11 mouse cellular contexts compared by ENCODE assay signal in genomic region chr7:65509357-65509756, GRCm38 (mm10). TPM values are rescaled to one million over a fixed set of nuclear protein-coding genes. Genes with fewer than 3 reads are reported as not detected.
DNase-seq lines count a peak whose midpoint lies in the region; ATAC-seq and TF ChIP-seq lines count a peak whose summit lies in the region.
"Had no signal": no experiment of that assay in that cellular context is flagged by ENCODE, and none has a peak within 500 bp of the region (broad histone marks: within the 10 kb centered on the region; RNA-seq: fewer than 3 reads in every experiment).

No protein-coding gene starts in this region.

- H3K27me3 ChIP-seq in midbrain, postnatal 0 days (ENCODE audit: insufficient read depth, low read length): no peaks in the 10 kb centered on the region
- H3K27me3 ChIP-seq in midbrain, embryonic 16.5 days (ENCODE audit: control insufficient read depth, insufficient read depth, low read depth, low read length): no peaks in the 10 kb centered on the region
- H3K27me3 ChIP-seq: neural tube, embryonic 13.5 days had no signal

- intact Hi-C loops in heart, postnatal 14 days (cut with DNase I): no loop called here

- H3K4me2 ChIP-seq in midbrain, postnatal 0 days (ENCODE audit: low read depth, low read length, poor library complexity, severe bottlenecking): no peak overlapping the region
- no peak overlapping the region for H3K4me2 ChIP-seq in midbrain, embryonic 16.5 days (ENCODE audit: low read length)
- H3K4me2 ChIP-seq: neural tube, embryonic 13.5 days had no signal

- H3K4me3 ChIP-seq in midbrain, postnatal 0 days (ENCODE audit: low read depth, low read length): no peak overlapping the region
- H3K4me3 ChIP-seq in midbrain, embryonic 16.5 days (ENCODE audit: low read depth, low read length): no peak overlapping the region
- H3K4me3 ChIP-seq: forebrain, embryonic 10.5 days; neural tube, embryonic 13.5 days had no signal

- H3K9ac ChIP-seq in midbrain, postnatal 0 days (replicated peaks; ENCODE audit: low read length, poor library complexity, severe bottlenecking): no peak overlapping the region
- no peak overlapping the region for H3K9ac ChIP-seq in midbrain, embryonic 16.5 days (ENCODE audit: low read depth, low read length)
- H3K9ac ChIP-seq: neural tube, embryonic 13.5 days had no signal

- no peak for ATAC-seq in midbrain, postnatal 0 days (ENCODE audit: low FRiP score)
- no peak for ATAC-seq in midbrain, embryonic 16.5 days

- WGBS in midbrain, postnatal 0 days: 52% methylated on average over 3 of the region's 3 CpGs
- WGBS in midbrain, embryonic 16.5 days: 47% methylated on average over 3 of the region's 3 CpGs

- DNase-seq in adrenal gland, adult 8-10 months: peak; percentile 32
- no peak for DNase-seq in adrenal gland, postnatal 4 days (ENCODE audit: low spot score in 2 of 2)
- peak; percentile 64 for DNase-seq in midbrain, postnatal 0 days (ENCODE audit: low spot score)
- peak; percentile 32 to 44 for DNase-seq in heart, postnatal 14 days
- peak; percentile 60 for DNase-seq in testis, postnatal 14 days (ENCODE audit: low spot score)
- DNase-seq in urinary bladder, adult 2 months (ENCODE audit: low spot score): no peak
- no peak for DNase-seq in urinary bladder, postnatal 36 days (ENCODE audit: low spot score in 2 of 2)
- DNase-seq: kidney, postnatal 36 days had no signal

- no peaks in the 10 kb centered on the region for H3K9me3 ChIP-seq in midbrain, postnatal 0 days (ENCODE audit: low read length)
- H3K9me3 ChIP-seq in midbrain, embryonic 16.5 days (replicated peaks; ENCODE audit: control insufficient read depth, low read length, poor library complexity, severe bottlenecking): no peaks in the 10 kb centered on the region
- H3K9me3 ChIP-seq: forebrain, embryonic 10.5 days; neural tube, embryonic 13.5 days had no signal

- no peak overlapping the region for H3K27ac ChIP-seq in midbrain, postnatal 0 days (ENCODE audit: low read depth, low read length)
- H3K27ac ChIP-seq in midbrain, embryonic 16.5 days (ENCODE audit: low read length): no peak overlapping the region
- H3K27ac ChIP-seq: forebrain, embryonic 10.5 days; neural tube, embryonic 13.5 days had no signal

- TF ChIP-seq CTCF in midbrain, postnatal 0 days (IDR thresholded peaks at IDR 0.05): no peak

- H3K4me1 ChIP-seq in midbrain, postnatal 0 days (ENCODE audit: insufficient read depth, low read length): peaks cover 3% of the 10 kb centered on the region; the same call in 1 of the 2 replicates
- H3K4me1 ChIP-seq in midbrain, embryonic 16.5 days (ENCODE audit: control insufficient read depth, insufficient read depth, low read length): peaks cover 9% of the 10 kb centered on the region; the same call in 1 of the 2 replicates

- H3K36me3 ChIP-seq in midbrain, postnatal 0 days (ENCODE audit: insufficient read depth, low read length): no peaks in the 10 kb centered on the region
- 0 out of 2 replicates have a peak, but pooled peaks cover 2% of the 10 kb centered on the region for H3K36me3 ChIP-seq in midbrain, embryonic 16.5 days (ENCODE audit: control insufficient read depth, insufficient read depth, low read length)
- H3K36me3 ChIP-seq: forebrain, embryonic 10.5 days; neural tube, embryonic 13.5 days had no signal

RNA-seq across cellular contexts. Expression of gene Tjp1, which starts 18.2 kb away (rescaled TPM):
- 100 to 1,000 TPM in 2 of 4 experiments, 10 to 100 TPM in 2; 93.8 to 132 (median 112) TPM for total RNA-seq in adrenal gland, adult 8-10 months (2022)
- total RNA-seq in adrenal gland, postnatal 4 days (2021): 100 to 1,000 TPM; 103 to 124 TPM
- total RNA-seq in midbrain, postnatal 0 days (2014; rRNA removed): 46.7 and 50.6 TPM in 2 replicates
- polyA plus RNA-seq in midbrain, postnatal 0 days (2015; fragmentation: Nextera tagmentation; extraction: Ambion mirVana): 17.9 and 23.2 TPM in 2 replicates
- 25.7 and 28.4 TPM in 2 replicates for polyA plus RNA-seq in midbrain, embryonic 16.5 days (2015; fragmentation: Nextera tagmentation; extraction: Ambion mirVana)
- total RNA-seq in heart, postnatal 14 days (2021): 100 to 1,000 TPM; 126 to 133 TPM
- 71.6 and 79.9 TPM in 2 replicates for polyA plus RNA-seq in urinary bladder, adult 2 months (2012; rRNA removed)

Comparison
In these comparisons a context has a peak if more than half of its experiments do, and no peak if none do; other contexts are left out.
1. DNase-seq: peak in adrenal gland, adult 8-10 months (single experiment), midbrain, postnatal 0 days (single experiment), heart, postnatal 14 days (2 of 2) and testis, postnatal 14 days (single experiment); none in adrenal gland, postnatal 4 days (0 of 2), urinary bladder, adult 2 months (single experiment) and urinary bladder, postnatal 36 days (0 of 2).